Mouse (Mus musculus): Measurements from ENCODE around the gene Cnr1. TPM values are rescaled to one million over a fixed set of nuclear protein-coding genes. Genes with fewer than 3 reads are reported as not detected.

Cnr1 gene
- polyA plus RNA-seq (2012; rRNA removed; ENCODE audit: low replicate concordance), result 0.24 and 0.74 TPM in 2 replicates

GRCm38 (mm10) chr4:33924234-33924888 lies at the start of gene Cnr1:
TSS of gene Cnr1 (plus strand) at chr4:33924593.

Other genes with a start within 250 kb of the Cnr1 start
- not detected in 2 replicates for gene Spaca1, start 125.6 kb downstream of the Cnr1 start, polyA plus RNA-seq (2012; rRNA removed; ENCODE audit: low replicate concordance)

Measured in duodenum, adult 2 months (tissue).